Mouse (Mus musculus) urinary bladder, postnatal 10 days (tissue): ENCODE data around the gene 2310022A10Rik.

ENCODE experiments used
- DNase-seq: peaks from one replicate; pipeline ENCODE4 v3.0.0; 2022; ENCODE audit warnings: low spot score

2310022A10Rik gene

DNA sequence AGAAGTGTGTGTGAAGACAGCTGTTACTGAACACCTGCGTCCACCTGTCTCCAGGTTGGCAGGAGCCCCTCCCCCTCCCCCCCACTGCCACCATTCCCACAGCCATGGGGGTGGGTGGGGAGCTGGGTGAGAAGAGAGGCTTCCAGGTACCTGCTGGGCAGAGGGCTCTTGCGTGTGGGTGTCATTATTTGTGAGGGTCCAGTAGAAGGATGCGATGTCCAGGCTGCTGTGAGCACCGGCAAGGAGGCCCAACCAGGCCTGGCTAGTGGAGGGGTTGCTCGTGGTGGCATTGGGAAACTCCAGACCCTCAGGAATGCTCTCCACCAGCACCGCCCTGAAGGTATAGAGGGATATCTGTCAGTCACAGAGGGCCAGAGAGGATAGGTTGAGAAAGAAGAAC lies 12.1 kb upstream of the 2310022A10Rik start:
- DNase-seq, result no peak

- no peak for DNase-seq
These were observed 11.6 kb upstream of the 2310022A10Rik start for GRCm38 (mm10) chr7:27541431-27541830.

DNA sequence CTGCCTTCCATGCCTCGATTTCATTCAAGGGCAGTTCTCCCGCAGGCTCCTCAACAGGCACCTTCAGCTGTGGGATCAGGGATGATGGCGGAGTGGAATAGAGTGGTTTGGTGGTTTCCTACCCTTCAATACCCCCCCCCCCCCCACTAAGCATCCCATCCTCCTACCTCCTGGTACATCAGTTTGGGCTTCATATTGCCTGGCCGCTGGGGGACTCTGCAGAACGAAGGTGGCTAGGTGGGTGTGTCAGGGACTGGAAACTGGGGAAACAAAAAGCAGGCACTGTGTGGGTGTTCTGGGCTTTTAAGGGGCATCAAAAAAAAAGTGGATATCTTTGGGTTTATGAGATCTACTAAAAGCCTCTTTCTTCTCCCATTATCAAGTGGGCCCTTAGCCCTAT lies 11.1 kb upstream of the 2310022A10Rik start:
- no peak for DNase-seq

GRCm38 (mm10) chr7:27542392-27543033 lies 10.5 kb upstream of the 2310022A10Rik start:
- peak; percentile 35 for DNase-seq

GRCm38 (mm10) chr7:27543065-27543464 lies 10.0 kb upstream of the 2310022A10Rik start:
- no peak for DNase-seq

GRCm38 (mm10) chr7:27543851-27544250 lies 9.2 kb upstream of the 2310022A10Rik start:
- DNase-seq, result no peak

DNA sequence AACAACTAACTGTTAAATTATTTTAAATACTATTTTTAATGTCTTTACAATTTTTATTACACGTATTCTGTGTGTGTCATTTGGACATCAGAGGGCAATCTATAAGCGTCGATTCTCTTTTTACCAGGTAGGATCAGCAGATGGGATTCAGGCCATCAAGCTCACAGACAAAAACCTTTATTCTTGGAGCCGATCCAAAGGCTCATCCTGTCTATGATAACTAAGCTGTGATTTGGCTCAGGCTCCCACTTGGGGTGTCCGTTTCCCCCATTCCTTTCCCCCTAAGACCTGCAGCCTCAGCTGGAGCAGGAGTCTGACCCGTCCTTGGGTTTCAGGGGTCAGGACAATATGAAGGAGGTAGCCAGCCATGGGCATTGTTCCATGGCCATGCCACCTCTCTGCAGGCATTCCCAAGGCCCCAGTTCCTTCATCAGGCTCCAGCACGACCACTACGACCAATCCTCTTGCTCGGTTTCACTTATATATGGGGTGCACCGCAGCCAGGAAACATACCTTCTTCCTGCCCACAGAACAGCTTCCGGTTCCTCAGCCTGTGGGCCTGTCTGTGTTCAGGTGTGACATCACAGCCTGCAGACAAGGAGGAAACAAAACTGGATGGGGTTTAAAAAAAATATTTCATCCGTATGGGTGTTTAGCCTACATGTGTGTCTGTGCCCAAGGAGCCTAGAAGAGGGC lies 8.2 kb upstream of the 2310022A10Rik start:
- DNase-seq, result no peak

DNA sequence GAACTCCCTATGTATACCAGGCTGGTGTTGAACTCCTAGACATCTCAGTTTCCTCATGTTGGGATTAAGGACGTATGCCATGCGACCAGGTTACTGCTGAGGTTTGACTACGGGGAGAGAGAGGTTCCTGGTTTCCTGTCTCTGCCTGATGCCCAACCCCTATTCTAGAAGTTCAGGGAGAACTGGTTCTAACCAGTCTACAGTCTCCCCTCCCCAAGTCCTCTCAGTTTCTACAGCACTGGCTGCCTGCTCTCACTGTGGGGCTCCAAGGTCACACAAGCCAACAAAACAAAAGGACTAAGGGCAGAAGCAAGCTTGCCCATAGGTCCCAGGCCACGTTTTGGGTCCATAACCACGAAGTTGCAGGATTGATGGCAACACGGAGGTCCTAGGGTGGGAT lies 3.4 kb upstream of the 2310022A10Rik start:
- DNase-seq, result no peak

GRCm38 (mm10) chr7:27552070-27552469 lies 963 bp upstream of the 2310022A10Rik start:
- no peak for DNase-seq

DNA sequence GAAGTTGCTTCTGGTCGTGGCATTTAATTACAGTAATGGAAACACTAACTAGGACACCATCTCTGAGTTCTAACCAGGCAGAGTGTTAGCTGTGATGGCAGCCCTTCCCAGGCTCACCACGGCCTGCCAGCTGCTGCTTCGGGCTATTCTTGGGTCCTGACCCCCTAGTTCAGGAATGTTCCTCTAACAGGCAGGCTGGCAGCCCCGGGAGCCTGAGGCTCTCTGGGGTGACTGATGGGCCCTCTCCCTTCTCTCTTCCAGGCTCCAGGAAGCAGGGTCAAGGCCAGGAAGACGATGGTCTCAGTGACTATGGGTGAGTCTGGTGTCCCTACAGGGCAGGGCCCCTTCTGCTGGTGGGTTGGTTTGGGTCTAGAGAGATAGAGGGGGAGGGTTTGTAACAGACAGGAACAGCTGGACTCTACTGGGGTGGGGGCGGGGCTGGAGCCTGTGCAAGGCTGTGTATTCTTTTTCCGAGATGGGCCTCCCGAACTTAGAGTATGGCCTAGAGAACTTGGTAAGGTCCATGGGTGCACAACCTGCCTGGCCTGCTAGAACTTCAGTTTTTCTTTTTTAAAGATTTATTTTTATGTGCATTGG lies 7.4 kb downstream of the 2310022A10Rik start:
- DNase-seq, result no peak

GRCm38 (mm10) chr7:27560978-27561377 lies 7.9 kb downstream of the 2310022A10Rik start:
- no peak for DNase-seq

DNA sequence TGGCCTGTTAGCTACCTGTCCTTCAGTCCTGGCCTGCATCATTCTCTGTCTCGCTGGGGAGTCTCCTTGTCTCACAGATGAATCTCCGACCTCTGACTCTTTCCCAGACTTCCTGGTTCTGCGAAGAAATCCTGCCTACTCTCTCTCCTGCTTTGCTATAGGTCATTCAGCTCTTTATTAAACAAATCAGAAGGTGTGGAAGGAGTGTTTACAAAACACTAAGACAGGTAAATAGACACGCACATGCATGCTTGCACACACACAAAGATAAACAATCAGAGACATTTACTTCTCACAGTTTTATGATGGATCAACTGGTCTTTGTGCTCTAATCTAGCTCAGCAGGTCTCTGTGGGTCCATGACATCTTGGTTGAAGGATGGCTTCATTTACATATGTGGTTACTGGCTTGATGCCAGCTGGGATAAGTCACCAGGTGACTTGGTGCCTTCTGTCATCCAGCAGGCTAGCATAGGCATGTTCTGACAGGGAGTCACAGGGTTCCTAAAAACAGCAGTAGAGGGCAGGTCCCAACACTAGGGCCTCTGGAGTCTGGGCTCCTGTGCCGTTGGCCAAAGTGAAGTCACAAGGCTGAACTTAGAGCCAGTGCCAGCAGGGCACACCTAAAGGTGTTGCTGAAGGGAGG lies 16.7 kb downstream of the 2310022A10Rik start:
- no peak for DNase-seq

DNA sequence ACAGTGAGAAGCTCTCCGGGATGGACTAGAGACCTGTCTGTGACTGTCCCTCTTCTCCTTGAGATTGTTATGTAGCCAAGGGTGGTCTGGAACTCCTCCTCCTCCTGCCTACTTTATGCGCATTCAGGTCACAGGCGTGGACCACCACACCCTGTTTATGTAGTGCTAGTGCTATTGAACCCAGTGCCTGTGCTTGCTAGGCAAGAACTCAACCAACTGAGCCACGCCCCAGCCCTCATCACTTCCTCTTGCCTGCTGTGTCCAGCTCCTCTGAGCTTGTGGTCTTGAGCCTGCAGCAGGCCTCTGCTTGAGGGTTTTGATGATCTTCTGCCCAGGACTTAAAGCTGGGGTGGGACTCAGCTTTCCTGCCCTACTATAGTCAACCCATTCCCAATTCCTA lies 19.1 kb downstream of the 2310022A10Rik start:
- DNase-seq, result no peak

DNA sequence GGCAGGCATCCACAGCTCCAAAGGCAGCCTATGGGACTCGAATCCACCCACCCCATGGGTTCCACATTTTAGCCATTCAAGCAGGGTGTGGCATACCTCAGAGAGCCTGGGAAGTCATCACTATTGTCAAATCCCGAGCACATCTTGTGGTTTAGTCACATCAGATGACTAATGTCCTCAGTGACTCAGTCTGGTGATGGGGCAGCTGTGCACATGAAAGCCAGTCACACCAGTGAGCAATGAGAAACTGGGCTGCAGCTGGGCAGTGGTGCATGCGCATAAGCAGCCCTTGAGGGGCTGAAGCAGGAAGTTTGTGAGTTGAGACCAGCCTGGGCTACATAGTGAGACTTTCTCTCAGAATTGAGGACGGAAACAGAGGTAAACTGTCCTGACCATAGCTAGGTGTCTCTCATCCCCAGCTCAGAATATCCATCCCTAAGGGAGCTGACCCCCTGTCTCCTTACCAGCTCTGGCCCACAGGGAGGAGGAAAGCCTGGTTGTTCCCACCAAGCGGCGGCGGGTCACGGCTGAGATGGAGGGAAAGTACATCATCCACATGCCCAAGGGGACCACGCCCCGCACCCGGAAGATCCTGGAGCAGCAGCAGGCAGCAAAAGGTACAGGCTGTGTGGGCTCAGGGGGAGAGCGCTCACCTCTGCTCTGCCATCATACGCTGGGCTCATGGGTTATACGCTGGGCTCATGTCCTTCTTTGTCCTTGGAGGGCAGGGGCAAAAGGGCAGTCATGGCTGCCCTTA lies 21.3 kb downstream of the 2310022A10Rik start:
- no peak for DNase-seq

DNA sequence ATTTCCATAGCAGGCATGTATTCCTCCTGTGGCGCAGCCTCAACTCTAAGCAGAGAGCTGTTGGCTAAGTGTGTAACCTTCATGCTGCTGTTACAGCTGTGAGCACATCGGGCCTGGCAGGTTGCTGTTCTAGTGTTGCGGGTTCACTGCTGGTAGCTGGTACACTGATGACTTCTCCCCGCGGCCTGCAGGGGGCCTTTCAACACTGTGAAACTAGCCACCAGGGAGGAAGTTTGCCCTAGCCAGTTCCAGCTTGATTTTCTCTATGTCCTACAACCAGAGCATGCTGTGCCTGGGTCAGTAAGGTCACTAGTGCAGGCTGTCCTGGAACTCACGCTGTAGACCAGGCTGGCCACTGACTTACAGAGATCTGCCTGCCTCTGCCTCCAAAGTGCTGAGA lies 23.9 kb downstream of the 2310022A10Rik start:
- no peak for DNase-seq

- no peak for DNase-seq
These were observed 24.6 kb downstream of the 2310022A10Rik start for GRCm38 (mm10) chr7:27577589-27577988.

DNA sequence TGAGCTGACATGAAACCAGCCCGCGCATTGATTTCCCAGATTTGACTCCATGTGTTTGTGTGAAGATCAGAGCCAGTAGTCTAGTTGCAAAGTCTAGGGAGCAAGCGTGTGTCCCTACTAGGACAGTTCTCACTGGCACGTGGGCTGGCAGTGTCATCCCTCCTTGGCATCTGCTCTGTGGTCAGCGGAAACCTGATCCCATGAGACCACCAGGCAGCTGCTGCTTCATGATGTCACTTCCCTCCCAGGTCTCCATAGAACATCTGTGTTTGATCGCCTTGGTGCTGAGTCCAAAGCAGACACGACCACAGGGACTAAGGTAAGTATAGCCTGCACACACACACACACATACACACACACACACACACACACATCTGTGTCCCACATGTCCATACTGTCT lies 25.4 kb downstream of the 2310022A10Rik start:
- DNase-seq, result no peak

DNA sequence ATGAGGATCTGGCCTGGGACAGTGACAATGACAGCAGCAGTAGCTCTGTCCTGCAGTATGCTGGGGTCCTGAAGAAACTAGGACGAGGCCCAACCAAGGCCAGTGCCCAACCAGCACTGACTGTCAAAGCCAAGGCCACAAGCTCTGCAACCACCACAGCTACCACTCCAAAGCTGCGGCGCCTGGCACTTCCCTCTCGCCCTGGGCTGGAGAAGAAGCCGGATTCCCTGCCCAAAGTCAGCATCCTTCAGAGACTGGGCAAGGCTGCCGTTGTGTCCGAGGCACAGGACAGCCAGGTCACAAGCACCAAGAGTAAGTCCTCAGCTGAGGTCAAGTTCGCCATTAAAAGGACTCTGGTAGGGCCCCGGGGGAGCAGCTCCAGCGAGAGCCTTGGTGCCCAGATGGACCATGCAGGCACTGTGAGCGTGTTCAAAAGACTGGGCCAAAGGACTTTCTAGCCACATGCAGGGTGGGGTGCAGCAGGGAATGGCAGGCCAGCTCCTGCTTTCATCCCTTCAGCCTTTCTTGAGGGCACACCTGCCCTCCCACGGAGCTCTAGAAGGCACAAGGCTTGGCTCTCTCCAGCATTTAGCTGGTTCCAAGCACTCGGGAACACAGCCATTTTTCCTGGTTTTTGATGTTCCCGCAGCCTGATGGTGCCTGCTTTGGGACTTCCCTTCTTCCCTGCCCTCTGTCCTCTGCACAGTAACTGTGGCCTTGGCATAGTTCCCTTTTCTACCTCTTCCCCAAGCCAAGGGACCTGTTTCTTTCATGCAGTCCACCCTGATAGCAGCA lies 27.5 kb downstream of the 2310022A10Rik start:
- DNase-seq, result no peak

GRCm38 (mm10) chr7:27586861-27587260 lies 33.8 kb downstream of the 2310022A10Rik start:
- no peak for DNase-seq

DNA sequence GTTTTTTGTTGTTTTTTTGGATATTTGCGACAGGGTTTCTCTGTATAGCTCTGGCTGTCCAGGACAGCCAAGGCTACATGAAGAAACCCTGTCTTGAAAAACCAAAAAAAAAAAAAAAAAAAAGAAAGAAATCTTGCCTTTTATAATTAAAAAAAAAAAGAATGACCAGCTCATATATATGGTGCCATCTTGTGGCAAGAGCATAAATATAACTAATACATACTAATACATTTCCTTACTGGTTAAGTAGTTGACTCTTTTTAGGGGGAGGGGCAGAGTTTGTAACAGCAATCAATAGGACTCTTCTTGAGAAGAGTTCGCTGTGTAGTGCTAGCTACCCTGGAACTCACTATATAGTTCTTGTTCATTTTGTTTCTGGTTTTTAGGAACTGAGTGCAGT lies 34.7 kb downstream of the 2310022A10Rik start:
- no peak for DNase-seq

DNA sequence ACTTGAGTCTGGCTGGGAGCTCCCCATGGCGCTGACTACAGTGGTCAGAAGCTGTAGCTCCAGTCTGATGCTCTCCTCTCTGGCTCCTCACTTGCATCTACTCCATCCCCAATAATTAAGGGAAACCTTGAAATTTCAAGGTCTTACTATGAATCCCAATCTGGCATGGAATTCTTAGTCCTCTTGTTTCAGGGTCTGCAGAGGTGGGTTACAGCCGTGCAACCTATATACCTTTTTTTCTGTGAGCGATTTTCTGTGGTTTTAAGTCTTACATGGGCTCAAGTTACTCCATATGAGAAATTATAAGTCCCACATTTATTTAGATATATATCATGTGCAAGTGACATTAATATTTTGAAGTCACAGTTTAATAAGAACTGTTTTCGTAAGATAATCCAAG lies 37.1 kb downstream of the 2310022A10Rik start:
- no peak for DNase-seq
